Mouse (Mus musculus): Measurements from ENCODE around the gene Alpk1. TPM values are rescaled to one million over a fixed set of nuclear protein-coding genes. Genes with fewer than 3 reads are reported as not detected.

Gene Alpk1
- 1.6 TPM for polyA plus RNA-seq (2014; fragmentation: Illumina TruSeq; extraction: RNeasy Lipid Tissue Mini Kit (QIAGEN cat#74804); ENCODE audit: low read depth, low replicate concordance)

GRCm38 (mm10) chr3:127780021-127780644 lies at the start of gene Alpk1:
Gene Alpk1 (minus strand): TSS chr3:127780527.

GRCm38 (mm10) chr3:127789500-127790191 lies 9.3 kb upstream of the Alpk1 start, which contains the start of gene Tifa:
Gene Tifa (plus strand): TSS chr3:127789805.

GRCm38 (mm10) chr3:127633080-127634032 lies 147.0 kb downstream of the Alpk1 start, which contains the start of gene Neurog2:
Gene Neurog2 (plus strand): TSS chr3:127633135.

Other genes starting within 250 kb of the Alpk1 start
- gene Larp7, start 227.2 kb downstream of the Alpk1 start, polyA plus RNA-seq (2014; fragmentation: Illumina TruSeq; extraction: RNeasy Lipid Tissue Mini Kit (QIAGEN cat#74804); ENCODE audit: low read depth, low replicate concordance) = 30.2 TPM
- gene Zgrf1, start 227.0 kb downstream of the Alpk1 start, polyA plus RNA-seq (2014; fragmentation: Illumina TruSeq; extraction: RNeasy Lipid Tissue Mini Kit (QIAGEN cat#74804); ENCODE audit: low read depth, low replicate concordance) = 0.84 TPM
- not detected for gene Neurog2, start 147.4 kb downstream of the Alpk1 start, polyA plus RNA-seq (2014; fragmentation: Illumina TruSeq; extraction: RNeasy Lipid Tissue Mini Kit (QIAGEN cat#74804); ENCODE audit: low read depth, low replicate concordance)
- 1.1 TPM for gene Tifa, start 9.3 kb upstream of the Alpk1 start, polyA plus RNA-seq (2014; fragmentation: Illumina TruSeq; extraction: RNeasy Lipid Tissue Mini Kit (QIAGEN cat#74804); ENCODE audit: low read depth, low replicate concordance)
- gene Ap1ar, start 57.0 kb upstream of the Alpk1 start, polyA plus RNA-seq (2014; fragmentation: Illumina TruSeq; extraction: RNeasy Lipid Tissue Mini Kit (QIAGEN cat#74804); ENCODE audit: low read depth, low replicate concordance) = 24.1 TPM
- 3.1 TPM for gene Fam241a, start 115.8 kb upstream of the Alpk1 start, polyA plus RNA-seq (2014; fragmentation: Illumina TruSeq; extraction: RNeasy Lipid Tissue Mini Kit (QIAGEN cat#74804); ENCODE audit: low read depth, low replicate concordance)